Mouse (Mus musculus): Measurements from ENCODE around the gene Syn2. TPM values are rescaled to one million over a fixed set of nuclear protein-coding genes. Genes with fewer than 3 reads are reported as not detected.

Syn2 gene
- total RNA-seq, 2 experiments from 2014 or later: 4.4 to 5.5 TPM

DNA sequence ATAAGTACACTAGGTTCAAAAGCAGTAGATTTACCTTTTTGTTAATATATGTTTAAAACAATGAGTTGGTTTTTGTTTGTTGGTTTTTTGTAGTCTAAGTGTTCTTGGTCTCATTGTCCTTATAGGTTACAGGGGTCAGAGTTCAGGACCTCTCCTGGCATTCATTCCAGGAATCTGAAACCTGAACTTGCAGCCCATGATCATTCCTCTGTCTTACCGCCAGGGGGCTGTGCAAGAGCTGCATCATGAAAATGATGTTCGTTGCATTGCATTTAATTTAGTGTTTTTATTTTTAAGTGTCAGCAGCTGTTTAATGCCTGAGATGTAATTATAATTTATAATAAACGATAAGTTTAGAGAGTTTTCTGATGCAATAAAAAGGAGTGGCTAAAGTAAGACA is 40.1 kb downstream of the Syn2 start:
- peak; percentile 9 to 41 for DNase-seq

DNA sequence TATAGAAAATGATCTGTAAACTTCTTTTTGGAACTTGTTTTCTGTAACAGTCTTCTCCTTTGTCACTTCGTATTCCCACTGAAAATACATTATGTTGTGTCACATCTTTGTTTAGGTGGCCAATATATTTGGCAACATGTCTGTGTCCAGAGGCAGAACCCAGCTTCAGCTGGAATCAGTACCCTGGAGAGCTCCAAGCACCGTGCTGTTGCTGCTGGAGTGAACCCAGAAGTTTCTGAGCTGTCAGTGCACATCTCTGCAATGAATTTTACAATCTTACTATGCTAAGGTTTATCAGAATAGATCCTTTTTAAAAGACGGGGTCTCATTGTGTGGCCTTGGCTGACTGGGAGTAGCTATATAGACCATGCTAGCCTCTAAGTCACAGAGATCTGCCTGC is 44.1 kb downstream of the Syn2 start:
- peak; percentile 19 to 51 for DNase-seq

DNA sequence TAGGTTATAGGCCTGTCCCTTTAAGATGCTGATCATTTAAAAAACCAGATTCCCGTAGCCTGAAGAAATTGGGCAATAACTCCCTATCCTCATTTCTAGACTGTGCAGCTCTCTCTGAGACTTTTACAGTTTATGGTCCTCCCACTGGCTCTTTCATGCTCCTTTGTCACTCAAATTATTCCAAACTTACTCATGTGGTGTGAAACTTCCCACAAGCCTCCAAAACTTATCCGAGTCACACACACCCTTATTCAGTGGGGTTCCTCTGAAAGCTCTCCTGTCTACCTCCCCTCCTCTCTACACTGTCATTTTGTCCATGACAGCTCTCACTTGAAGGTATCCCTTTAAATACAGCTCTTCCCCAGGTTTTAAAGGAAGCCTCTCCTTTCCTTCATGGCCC is 46.4 kb downstream of the Syn2 start:
- DNase-seq: no peak

DNA sequence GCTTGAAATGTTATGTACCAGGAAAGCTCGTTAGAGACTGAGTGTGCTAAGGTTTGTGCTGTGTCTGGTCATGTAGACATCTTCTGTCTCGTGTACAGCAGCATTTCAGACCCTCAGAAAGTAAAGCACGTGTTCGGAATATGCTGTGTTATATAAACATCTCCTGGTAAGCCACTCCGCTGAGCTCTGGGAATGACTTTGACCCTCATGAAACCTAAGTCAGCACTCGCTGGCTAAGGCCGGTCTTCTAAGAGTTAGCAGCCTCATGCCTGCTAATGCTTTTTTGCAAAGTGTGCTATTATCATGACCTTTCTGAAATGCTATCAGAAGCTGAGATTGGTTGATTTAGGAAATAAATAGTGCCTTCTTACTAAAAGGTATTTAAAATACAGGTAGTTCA is 56.4 kb downstream of the Syn2 start:
- no peak for DNase-seq

DNA sequence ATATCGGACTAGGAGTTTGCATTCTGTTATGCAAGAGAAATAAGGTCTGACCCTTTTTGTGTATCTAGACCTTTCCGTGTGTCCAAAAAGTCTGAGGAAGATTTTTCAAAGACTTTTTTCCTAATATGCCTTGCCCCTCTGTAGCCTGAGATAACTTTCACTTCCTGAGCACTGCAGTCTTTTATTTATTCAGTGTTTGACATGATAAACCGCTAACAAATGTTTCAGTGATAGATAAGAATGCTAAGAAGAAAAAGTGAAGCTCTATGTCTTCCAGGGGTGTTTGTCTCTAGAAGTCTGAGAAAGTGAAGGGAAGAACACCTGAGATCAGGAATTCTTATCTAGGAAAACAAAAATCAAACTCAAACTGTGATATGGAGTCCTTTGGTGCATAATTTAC is 66.1 kb downstream of the Syn2 start:
- DNase-seq: no peak

DNA sequence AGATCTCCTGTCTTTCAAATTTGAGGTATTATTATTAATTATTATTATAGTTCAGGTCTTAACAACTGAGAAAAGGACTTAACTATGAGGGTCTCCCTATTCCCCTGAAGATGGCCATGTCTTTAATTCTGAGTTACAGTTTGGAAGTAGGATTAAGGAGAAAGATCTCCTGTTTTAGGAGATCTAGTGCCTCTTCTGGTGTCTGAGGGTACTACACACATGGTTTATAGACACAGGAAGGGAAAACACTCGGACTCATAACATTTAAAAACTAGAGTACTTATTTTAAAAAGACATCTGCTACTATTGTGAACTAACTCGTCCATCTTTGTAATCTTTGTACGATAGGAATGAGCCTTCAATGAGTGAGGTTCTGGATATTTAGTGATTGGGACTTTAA is 68.3 kb downstream of the Syn2 start:
- DNase-seq: no peak

DNA sequence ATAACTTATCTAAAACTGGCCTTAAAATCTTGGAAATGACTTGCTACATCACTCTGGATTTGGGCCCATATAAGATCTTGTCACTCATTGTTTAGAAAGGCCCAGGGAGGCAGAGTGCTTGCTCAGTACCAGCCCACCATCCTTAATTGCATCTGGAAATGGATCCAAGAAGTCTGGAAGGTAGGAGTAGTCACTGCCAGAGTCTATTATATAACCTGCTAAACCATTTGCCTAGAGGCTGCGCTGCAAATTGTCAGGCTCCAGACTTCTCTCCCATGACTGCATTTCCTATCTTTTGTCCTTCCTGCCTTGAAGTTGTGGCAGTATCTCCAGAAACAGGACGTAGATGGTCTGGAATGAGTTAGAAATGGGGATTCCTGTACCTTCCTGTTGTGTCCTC is 75.5 kb downstream of the Syn2 start:
- DNase-seq: no peak

DNA sequence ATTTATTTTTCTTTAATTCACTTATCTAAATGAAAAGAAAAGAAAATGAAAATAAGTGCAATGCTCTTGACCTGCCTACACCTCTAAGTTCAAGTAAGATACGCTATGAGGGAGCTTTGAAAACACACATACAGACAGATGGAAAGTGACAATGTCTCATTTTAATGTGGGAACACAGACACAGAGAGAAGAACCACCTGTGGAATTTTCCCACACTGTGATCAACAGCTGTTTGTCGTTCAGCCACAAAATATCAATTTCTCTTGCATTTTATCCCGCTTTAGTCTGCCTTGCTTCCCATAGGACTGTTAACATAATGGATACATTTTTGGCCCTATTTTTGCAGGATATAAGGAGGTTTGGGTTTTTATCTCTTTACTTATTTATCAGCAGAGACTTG is 76.1 kb downstream of the Syn2 start:
- no peak for DNase-seq

DNA sequence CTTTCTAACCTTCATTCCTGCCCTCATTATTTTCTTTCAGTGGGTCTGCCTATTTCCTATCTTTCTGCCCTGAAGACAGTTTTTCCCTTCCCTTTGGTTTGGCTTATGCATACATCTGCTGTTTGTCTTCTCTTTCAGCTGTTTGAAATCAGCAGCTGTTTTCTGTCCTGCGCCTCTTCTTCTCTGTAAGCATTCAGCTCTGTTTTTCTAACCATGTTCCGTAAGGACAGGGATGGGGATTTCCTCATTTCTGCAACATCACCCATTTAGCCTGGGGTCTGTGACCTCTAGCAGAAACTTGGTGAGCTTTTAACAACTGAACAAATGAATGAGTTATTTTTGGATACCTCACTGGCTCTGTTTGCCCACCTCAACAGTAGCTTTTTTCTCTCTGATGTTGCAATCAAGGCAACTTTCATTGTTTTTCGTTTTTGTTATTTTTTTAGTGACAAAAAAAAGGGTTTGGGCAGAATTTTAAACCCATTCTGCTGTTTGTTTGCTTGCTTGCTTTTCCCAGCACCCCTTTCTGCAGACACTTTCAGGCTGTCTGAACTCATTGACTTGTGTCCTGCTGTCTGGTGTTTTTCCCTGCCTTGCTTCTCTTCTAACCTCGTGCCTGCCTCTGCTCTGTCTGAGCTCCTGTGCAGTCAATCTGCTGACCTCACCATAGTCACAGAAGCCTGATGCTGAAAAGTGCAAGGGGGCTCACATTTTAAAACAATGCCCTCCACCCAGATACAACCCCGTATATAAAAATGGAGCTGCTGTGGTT is 77.6 kb downstream of the Syn2 start:
- DNase-seq: peak in 1 of 2 experiments; percentile 35

DNA sequence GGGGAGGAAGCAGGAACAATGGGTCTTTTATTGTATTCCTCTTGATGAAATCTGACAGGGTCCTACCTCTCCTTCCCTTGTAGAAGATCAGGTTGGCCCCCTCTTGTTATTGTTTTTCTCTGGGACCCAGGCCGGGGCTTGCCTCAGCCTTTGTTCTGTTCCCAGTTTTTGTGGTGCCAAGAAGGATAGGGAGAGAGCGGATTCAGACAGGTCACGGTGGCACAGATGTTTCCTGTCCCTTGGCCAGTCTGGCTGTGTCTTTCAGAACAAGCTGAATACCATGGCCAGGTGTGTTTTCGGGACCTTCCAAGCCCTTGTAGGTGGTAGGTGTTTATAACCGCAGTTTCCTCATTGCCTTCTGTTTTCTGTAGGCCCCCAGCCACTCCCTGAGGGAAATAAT is 78.4 kb downstream of the Syn2 start:
- DNase-seq: peak in 1 of 2 experiments; percentile 29

DNA sequence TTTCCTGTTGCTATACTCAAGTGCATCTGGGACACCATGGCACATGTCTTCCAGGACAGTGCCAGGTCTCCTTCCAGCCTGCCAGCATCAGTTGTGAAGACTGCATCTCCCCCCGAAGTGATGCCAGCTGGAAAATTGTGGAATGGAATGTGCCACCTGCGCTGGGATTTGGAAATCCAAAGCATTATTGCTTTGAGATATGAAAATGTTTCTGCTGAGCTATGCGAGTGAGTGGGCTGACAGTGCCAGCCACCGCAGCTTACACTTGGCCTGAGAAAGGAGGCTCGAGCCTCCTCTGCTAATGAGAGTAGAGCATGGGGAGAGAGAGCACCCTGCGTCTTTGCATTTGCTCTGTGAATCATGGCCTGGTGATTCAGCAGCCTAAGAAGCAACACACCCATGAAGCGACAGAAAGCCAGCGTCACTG is 86.5 kb downstream of the Syn2 start:
- no peak for DNase-seq

DNA sequence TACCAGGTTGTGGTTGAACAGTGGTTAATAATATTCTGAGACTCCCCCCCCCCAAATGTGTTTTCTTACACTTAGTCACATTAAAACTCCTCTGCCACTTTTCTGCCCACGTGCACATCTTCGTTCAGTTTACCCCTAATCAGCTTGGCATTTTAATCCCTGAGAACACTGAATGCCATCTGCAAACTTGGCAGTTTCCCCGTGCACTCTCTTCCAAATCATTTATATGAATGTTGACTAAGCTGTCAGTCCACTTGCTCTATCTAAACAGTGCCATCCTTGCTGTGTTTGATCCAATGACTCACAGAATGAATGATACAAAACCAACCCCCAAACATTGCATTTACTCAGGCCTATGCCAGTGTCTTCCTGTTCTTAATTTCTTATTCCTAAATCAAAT is 90.8 kb downstream of the Syn2 start:
- no peak for DNase-seq

DNA sequence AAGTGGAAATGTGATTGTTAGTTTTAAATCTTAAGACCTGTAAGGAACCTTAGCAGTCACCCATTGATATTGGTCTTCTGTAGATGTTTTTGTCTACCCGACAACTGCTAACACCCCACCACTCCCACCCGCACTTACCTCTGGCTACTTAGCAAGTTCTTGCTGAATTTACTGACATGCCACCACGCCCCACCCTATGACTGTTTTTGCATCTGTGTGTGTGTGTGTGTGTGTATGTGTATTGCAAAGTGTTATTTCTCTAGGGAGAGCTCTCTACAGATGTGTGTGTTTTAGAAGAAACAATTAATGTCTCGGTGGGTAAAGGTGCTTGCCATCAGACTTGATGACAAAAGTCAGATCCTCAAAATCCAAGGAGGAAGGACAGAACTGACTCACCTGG is 92.3 kb downstream of the Syn2 start, which contains the start of gene Gm17482:
Gene Gm17482 (plus strand): TSS at position 301 of the 400 bp plus-strand sequence.
- no peak for DNase-seq

DNA sequence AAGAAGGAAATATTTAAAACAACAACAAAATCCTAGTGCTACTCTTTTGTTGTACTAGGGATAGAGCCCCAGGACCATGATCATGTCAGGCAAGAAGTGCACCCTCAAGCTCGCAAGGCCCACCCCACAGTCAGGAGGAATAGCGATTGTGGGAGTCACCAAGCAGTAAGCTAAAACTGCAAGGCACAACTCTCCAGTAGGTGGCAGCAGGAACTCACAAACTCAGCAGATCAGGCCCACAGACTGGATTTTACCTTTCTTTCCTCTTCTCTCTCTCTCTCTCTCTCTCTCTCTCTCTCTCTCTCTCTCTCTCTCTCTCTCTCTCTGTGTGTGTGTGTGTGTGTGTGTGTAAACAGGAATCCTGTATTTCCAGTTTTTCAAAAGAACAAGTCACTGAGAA is 92.8 kb downstream of the Syn2 start:
- peak; percentile 78 to 93 for DNase-seq

DNA sequence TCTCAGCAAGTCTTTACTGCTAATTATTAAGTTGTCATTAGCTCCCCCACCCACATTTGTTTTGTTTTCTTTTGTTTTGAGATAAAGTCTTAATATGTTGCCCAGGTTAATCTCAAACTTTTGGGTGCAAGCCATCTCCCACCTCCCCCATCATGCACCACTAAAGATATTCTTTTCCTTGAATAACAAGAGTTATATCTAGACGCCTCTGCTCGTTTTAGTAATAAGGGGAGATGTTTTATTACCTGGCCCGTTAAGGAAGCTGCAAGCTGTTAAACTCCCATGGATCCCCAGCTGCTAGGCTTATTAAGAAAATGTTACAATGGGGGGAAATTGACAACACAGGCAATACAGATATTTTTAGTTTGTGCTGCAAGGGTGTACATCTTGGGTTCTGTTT is 95.9 kb downstream of the Syn2 start:
- DNase-seq: peak in 1 of 2 experiments; percentile 70

DNA sequence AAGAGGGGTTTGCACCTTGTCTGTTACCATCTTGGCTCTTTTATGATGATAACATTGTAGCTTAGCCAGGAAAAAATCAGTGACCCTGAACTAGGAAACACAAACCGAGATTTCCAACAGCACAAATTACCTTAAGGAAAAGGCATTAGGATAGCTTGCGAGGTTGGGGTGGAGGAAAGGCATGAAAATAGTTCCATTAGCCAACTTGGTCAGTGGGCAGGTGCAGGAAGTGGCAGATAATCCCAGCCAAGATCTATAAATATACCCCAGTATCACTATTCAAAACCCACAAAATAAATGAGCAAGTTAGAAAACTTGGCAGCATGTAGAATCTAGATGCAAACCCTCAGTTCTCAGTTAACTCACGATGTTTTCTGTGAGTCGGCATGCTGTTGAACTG is 97.1 kb downstream of the Syn2 start:
- peak in 1 of 2 experiments; percentile 63 for DNase-seq

DNA sequence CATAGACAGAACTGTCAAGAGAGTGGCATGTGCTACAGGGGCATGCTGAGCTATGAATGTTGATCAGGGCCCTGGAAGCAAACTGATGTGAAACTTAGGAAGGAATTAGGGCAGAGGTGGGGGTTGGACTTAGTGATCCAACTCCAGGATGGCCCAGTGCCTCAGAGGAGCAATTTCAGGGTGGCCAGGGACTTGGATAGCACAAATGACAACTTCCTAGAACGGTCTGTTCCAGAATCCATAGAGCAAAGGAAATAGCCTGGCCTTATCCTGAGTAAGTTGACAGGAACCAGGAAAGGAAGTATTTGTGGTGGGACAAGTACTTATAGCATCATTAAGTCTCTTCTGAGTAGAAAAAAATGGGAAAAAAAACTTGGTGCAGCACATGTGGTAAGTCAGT is 97.9 kb downstream of the Syn2 start:
- peak; percentile 55 to 85 for DNase-seq

DNA sequence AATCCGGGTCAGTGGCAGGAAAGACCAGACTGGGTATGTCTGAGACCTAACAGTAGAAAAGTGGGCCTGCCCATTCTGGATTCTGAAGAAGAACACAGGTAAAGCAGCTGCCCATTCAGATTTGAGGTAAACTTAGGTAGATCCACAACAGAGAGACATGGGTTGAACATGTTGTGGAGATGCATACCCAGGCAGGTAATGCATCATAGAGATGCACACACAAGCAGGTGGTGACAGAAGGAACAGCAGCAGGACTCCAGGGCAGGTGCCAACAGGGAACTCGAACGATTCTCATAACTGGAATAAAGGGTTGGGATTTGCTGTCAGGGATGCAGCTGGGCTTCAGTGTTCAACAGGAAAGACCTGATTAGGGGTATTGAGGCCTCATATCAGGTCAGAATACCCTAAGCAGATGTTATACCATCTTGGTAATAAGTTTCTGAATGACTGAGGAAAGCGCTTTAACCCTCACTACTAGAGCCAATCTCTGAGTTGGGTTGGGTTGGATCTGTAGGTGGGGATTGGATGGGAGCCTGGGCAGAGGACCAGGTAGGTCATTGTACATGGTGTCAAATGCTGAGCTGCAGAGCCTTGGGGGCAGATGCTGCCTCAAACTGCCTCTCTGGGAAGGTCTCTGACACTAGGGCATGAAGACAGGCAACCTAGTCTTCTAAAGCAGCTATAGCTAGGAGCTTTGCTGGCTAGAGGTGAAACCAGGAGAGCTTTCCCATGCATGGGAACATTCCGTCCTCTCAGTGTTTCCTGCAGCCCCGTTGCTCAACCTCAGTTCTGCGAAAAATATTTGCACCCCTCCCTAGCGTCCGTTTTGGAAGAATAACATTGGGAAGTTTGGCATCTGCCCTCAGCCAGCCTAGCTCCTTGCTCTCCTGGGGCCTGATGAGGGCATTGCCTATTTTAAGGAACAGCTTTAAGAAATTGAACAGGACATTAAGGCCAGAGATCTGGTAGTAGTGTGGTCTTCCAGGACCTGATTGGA is 103.6 kb downstream of the Syn2 start:
- DNase-seq: peak; percentile 78 to 92

DNA sequence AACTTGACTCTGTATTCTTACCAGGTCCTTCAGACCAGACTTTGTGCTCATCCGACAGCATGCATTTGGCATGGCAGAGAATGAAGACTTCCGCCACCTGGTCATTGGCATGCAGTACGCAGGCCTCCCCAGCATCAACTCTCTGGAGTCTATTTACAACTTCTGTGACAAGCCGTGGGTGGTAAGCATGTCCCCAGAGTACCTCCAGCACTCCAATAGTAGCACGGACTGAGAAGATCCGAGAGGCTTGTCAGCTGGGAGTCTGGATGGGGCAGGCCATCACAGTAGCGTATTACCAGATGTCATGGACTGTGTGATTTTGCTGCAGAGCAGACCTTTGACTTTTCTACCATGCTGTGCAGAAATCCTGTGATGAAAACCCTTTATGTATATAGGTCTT is 104.6 kb downstream of the Syn2 start:
- no peak for DNase-seq

DNA sequence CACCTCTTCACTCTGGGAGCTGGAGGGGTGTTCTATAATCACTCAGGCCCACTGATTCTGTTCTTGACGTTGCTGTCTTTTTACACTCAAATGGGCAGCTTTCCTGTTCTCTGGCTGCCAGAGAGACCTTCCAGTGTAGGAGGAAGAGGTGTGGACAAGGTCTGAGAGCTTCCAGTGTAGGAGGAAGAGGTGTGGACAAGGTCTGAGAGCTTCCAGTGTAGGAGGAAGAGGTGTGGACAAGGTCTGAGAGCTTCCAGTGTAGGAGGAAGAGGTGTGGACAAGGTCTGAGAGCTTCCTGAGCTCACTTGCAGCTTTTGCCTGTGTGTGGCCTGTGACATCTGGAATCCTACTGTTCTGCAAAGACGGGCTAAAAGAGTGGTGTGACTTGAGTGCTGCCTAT is 105.7 kb downstream of the Syn2 start:
- DNase-seq: peak in 1 of 2 experiments; percentile 54

DNA sequence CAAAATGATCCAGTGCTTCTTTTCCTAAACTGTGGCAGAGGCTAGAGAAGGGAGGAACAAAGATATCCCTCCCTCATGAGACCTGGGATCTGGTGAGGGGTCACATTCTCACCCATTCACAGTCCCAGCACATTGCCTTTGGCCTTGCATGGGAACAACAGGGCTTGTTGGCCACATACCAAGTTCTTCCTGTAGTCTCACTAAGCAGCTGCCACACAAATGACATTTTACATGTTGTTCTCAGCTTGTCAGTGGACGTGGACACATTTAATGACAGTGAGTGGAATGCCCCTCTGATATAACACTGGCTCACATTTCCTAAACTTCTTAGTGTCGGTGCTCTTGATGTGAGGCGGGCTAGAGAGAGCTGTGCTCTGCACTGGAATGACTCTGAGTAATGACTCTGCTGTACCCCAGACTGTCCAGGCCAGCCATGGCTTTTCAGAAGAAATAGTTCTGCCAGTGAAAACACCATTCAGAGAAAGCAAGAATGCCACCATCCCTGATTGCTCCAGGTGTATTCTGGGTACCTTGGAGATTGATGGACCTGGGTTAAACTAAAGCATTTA is 106.5 kb downstream of the Syn2 start:
- no peak for DNase-seq

DNA sequence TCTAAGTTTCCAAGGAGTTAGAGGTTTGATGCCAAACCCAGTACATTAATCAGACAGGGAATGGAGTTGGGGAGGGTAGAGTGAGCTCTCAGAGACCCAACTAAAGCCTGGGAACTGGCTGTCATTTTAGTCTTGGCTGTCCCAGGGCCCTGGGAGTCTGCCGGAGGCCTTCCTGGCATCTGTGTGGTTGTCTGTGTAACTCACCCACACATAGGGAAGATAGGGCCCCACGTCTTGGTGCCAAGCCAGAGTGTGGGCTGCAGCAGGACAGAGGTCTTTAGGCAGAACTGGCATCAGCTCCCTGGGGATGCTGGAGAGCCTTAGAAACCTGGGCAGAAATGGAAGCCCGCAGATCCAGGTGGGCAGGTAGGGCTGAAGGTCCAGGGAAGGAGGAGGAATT is 107.2 kb downstream of the Syn2 start:
- no peak for DNase-seq

DNA sequence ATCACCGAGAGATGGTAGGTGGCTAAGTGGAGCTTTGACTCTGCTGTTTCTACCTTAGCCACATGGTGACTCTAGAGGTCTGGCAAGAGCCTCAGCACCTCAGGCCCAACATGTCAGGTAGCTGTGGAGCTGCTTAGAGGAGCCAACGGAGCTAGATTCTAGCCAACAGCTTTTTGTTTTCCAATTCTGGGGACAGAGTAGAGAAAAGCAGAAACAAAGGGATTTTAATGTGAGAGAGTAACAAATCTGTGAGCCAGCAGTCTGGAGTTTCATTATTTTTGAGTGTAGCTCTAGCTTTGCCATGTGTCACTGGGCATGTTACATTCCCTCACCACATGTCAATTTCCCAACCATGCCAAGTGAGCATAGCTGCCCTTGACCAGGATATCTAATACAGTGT is 109.5 kb downstream of the Syn2 start:
- no peak for DNase-seq

All from heart, adult 18-20 months (tissue).